Mouse (Mus musculus) ES-E14 (cell line): ENCODE data around the gene Galnt6. TPM values are rescaled to one million over a fixed set of nuclear protein-coding genes. Genes with fewer than 3 reads are reported as not detected.
"Not testable (repeated sequence)": the region's sequence is repeated elsewhere in the genome, so short reads cannot be mapped to it uniquely, and the experiment has no call there.

Source experiments
- DNase-seq: peaks from one replicate; pipeline ENCODE4 v3.0.0-alpha.2; 2013; ENCODE audit warnings: low read depth, low spot score
- H3K27ac ChIP-seq: 2 replicates; pipeline ENCODE4 v1.5.1; 2012; ENCODE audit warnings: low read depth, mild to moderate bottlenecking, low read length, moderate library complexity, mixed read lengths; ENCODE audit not compliant: poor library complexity, insufficient read depth, severe bottlenecking
- H3K36me3 ChIP-seq: 2 replicates; pipeline ENCODE4 v1.6.1; 2012; ENCODE audit warnings: mild to moderate bottlenecking, low read length, moderate library complexity, mixed read lengths; ENCODE audit not compliant: control insufficient read depth, poor library complexity, insufficient read depth, severe bottlenecking
- H3K4me1 ChIP-seq, 2 experiments: fragments of 150-350 bp in 1 of 2; sonication (generic) in 1 of 2; 2 replicates each; pipeline ENCODE4 v1.6.1; 2012; ENCODE audit warnings: low read length in 2 of 2, mild to moderate bottlenecking in 1 of 2, mixed read lengths in 1 of 2; ENCODE audit not compliant: control insufficient read depth in 2 of 2, insufficient read depth in 2 of 2, poor library complexity in 1 of 2
- H3K4me3 ChIP-seq, 2 experiments: fragments of 150-350 bp in 1 of 2; sonication (generic) in 1 of 2; 2 replicates each; pipeline ENCODE4 v1.5.1; 2012; ENCODE audit warnings: low read length in 2 of 2, low read depth in 1 of 2, mild to moderate bottlenecking in 1 of 2, mixed read lengths in 1 of 2; ENCODE audit not compliant: insufficient read depth in 1 of 2, poor library complexity in 1 of 2, severe bottlenecking in 1 of 2
- H3K9ac ChIP-seq: 2 replicates; pipeline ENCODE4 v1.6.1; 2012; ENCODE audit warnings: low read depth, mild to moderate bottlenecking, low read length, mixed read lengths; ENCODE audit not compliant: poor library complexity, insufficient read depth, severe bottlenecking
- H3K9me3 ChIP-seq: fragments of 150-350 bp; sonication (generic); 2 replicates; pipeline ENCODE4 v1.6.1; 2012; ENCODE audit warnings: low read depth, mild to moderate bottlenecking, low read length; ENCODE audit not compliant: control insufficient read depth, insufficient read depth
- CHD2 ChIP-seq: IDR thresholded peaks from 2 replicates; pipeline ENCODE4 v1.6.1; 2014; ENCODE audit warnings: mild to moderate bottlenecking, low read depth, low read length, inconsistent platforms
- HCFC1 ChIP-seq: IDR thresholded peaks from 2 replicates; pipeline ENCODE4 v1.6.1; 2012; ENCODE audit warnings: low read length, inconsistent platforms, borderline replicate concordance; ENCODE audit not compliant: insufficient read depth
- MAFK ChIP-seq: IDR thresholded peaks from 2 replicates; pipeline ENCODE4 v1.6.1; 2014; ENCODE audit warnings: mild to moderate bottlenecking, low read depth, low read length, inconsistent platforms; ENCODE audit not compliant: insufficient read depth
- ZC3H11A ChIP-seq: IDR thresholded peaks from 2 replicates; pipeline ENCODE4 v1.6.1; 2012; ENCODE audit warnings: low read depth, mild to moderate bottlenecking, inconsistent platforms, low read length, borderline replicate concordance
- ZNF384 ChIP-seq: IDR thresholded peaks from 2 replicates; pipeline ENCODE4 v1.6.1; 2012; ENCODE audit warnings: low read depth, low read length, inconsistent platforms
- in situ Hi-C, 2 experiments: fragments of 600-800 bp; cut with MboI; formaldehyde crosslinking; loops; one replicate each; pipeline ENCODE4 v1.15.1; 2025; ENCODE audit warnings: low sequenced_read_pairs in 2 of 2, inconsistent platforms in 1 of 2; ENCODE audit not compliant: unreplicated experiment in 2 of 2
- total RNA-seq: library from RNA; depleted of rRNA; stranded (reverse); fragments of 300-350 nt; gene quantifications from 2 replicates; pipeline ENCODE4 v1.2.3, GENCODE M21; 2012

Galnt6 gene
- total RNA-seq, 1 experiment: 18.2 TPM

GRCm38 (mm10) chr15:100772685-100773084 lies 43.5 kb upstream of the Galnt6 start:
- TF ChIP-seq MAFK (no peak), ZNF384 (no peak), CHD2 (no peak), HCFC1 (no peak), ZC3H11A (no peak)
- Histone ChIP-seq H3K27ac (no peak overlapping the region), H3K9me3 (no peaks in the 10 kb centered on the region), H3K4me1 (peaks cover 0 to 10% of the 10 kb centered on the region in 2 experiments; a peak in 2 of 4 replicates), H3K9ac (no peak overlapping the region), H3K4me3 (no peak overlapping the region), H3K36me3 (no peaks in the 10 kb centered on the region)
- no peak for DNase-seq
- in situ Hi-C loops: no loop called here

GRCm38 (mm10) chr15:100770338-100770737 lies 41.2 kb upstream of the Galnt6 start:
- DNase-seq: no peak

GRCm38 (mm10) chr15:100769023-100769422 lies 39.8 kb upstream of the Galnt6 start:
- H3K36me3 ChIP-seq, H3K9ac ChIP-seq, in situ Hi-C loops, DNase-seq, H3K4me1 ChIP-seq, H3K4me3 ChIP-seq, H3K9me3 ChIP-seq, H3K27ac ChIP-seq: not testable (repeated sequence)

More at GRCm38 (mm10) chr15:100770338-100770737, 41.2 kb upstream of the Galnt6 start:
- in situ Hi-C loops: no loop called here
- H3K9ac ChIP-seq: no peak overlapping the region
- H3K4me1 ChIP-seq: peaks cover 0 to 5% of the 10 kb centered on the region in 2 experiments; a peak in 2 of 4 replicates
- TF ChIP-seq ZNF384 (no peak), MAFK (no peak), HCFC1 (no peak), CHD2 (no peak), ZC3H11A (no peak)
- no peak overlapping the region for H3K4me3 ChIP-seq
- H3K27ac ChIP-seq: no peak overlapping the region
- H3K36me3 ChIP-seq: no peaks in the 10 kb centered on the region
- H3K9me3 ChIP-seq: no peaks in the 10 kb centered on the region

- no peak overlapping the region for H3K9ac ChIP-seq
- H3K4me1 ChIP-seq: peaks cover 0 to 5% of the 10 kb centered on the region in 2 experiments; a peak in 1 of 4 replicates
- no peaks in the 10 kb centered on the region for H3K9me3 ChIP-seq
- no peak overlapping the region for H3K4me3 ChIP-seq
- TF ChIP-seq MAFK: no peak
- no peak for DNase-seq
- in situ Hi-C loops: no loop called here
- H3K36me3 ChIP-seq: no peaks in the 10 kb centered on the region
- H3K27ac ChIP-seq: no peak overlapping the region
Measured at GRCm38 (mm10) chr15:100767851-100768250, 38.7 kb upstream of the Galnt6 start.

GRCm38 (mm10) chr15:100766826-100767225 lies 37.6 kb upstream of the Galnt6 start:
- in situ Hi-C loops: no loop called here
- no peaks in the 10 kb centered on the region for H3K36me3 ChIP-seq
- no peak for DNase-seq
- H3K27ac ChIP-seq: no peak overlapping the region
- H3K9ac ChIP-seq: no peak overlapping the region
- H3K9me3 ChIP-seq: no peaks in the 10 kb centered on the region
- H3K4me3 ChIP-seq: no peak overlapping the region
- no peak for TF ChIP-seq ZC3H11A
- no peak for TF ChIP-seq HCFC1
- no peak for TF ChIP-seq CHD2
- no peak for TF ChIP-seq ZNF384
- TF ChIP-seq MAFK: no peak
- H3K4me1 ChIP-seq: peaks cover 4 to 5% of the 10 kb centered on the region in 2 experiments; a peak in 1 of 4 replicates
